Mouse (Mus musculus) forebrain, embryonic 13.5 days (tissue): ENCODE data around the gene Serping1. TPM values are rescaled to one million over a fixed set of nuclear protein-coding genes. Genes with fewer than 3 reads are reported as not detected.
"Not testable (repeated sequence)": the region's sequence is repeated elsewhere in the genome, so short reads cannot be mapped to it uniquely, and the experiment has no call there.

Experiments used
- ATAC-seq: fragments of 200-750 bp; cut with Nextera tagmentation; 2 replicates; pipeline ENCODE4 v1.8.0; 2017
- H3K27ac ChIP-seq: fragments of 300-500 bp; sonication (generic); 2 replicates; pipeline ENCODE4 v1.5.1; 2015; ENCODE audit warnings: inconsistent platforms, mild to moderate bottlenecking, moderate library complexity
- H3K27me3 ChIP-seq: fragments of 300-500 bp; sonication (generic); 2 replicates; pipeline ENCODE4 v1.6.1; 2015; ENCODE audit warnings: mild to moderate bottlenecking, inconsistent platforms
- H3K36me3 ChIP-seq: fragments of 300-500 bp; sonication (generic); 2 replicates; pipeline ENCODE4 v1.6.1; 2015; ENCODE audit warnings: mild to moderate bottlenecking, inconsistent platforms; ENCODE audit not compliant: poor library complexity, severe bottlenecking
- H3K4me1 ChIP-seq: fragments of 300-500 bp; sonication (generic); 2 replicates; pipeline ENCODE4 v1.6.1; 2015; ENCODE audit warnings: inconsistent platforms
- H3K4me2 ChIP-seq: fragments of 300-500 bp; sonication (generic); 2 replicates; pipeline ENCODE4 v1.6.1; 2015; ENCODE audit warnings: inconsistent platforms, mild to moderate bottlenecking, moderate library complexity
- H3K4me3 ChIP-seq: fragments of 300-500 bp; sonication (generic); 2 replicates; pipeline ENCODE4 v1.5.1; 2015; ENCODE audit warnings: mild to moderate bottlenecking, inconsistent platforms
- H3K9ac ChIP-seq: fragments of 300-500 bp; sonication (generic); 2 replicates; pipeline ENCODE4 v1.6.1; 2015; ENCODE audit warnings: mild to moderate bottlenecking, inconsistent platforms
- H3K9me3 ChIP-seq: fragments of 300-500 bp; sonication (generic); replicated peaks from 2 replicates; pipeline ENCODE4 v1.6.1; 2016; ENCODE audit warnings: inconsistent platforms
- WGBS: fragments of 180-500 bp; shearing (Covaris S2); methylation state at CpG from one replicate; pipeline ENCODE4 v1.1.7; 2015; 5-methylcytosine and 5-hydroxymethylcytosine counted together
- polyA plus RNA-seq: library from polyadenylated mRNA; unstranded; fragments of >200 nt; fragmentation: Nextera tagmentation; extraction: Ambion mirVana; gene quantifications from 2 replicates; pipeline ENCODE4 v1.2.1, GENCODE M21; 2015

Gene Serping1
- polyA plus RNA-seq, 1 experiment from 2014 or later = 25.6 TPM

GRCm38 (mm10) chr2:84735346-84735920 lies 39.8 kb downstream of the Serping1 start:
- Histone ChIP-seq H3K27me3 (no peaks in the 10 kb centered on the region), H3K4me3 (peak overlapping the region; percentile 57), H3K9ac (peak overlapping the region; percentile 82), H3K36me3 (no peaks in the 10 kb centered on the region), H3K27ac (peak overlapping the region; percentile 79; the same call in 1 of the 2 replicates), H3K4me1 (peaks cover 66% of the 10 kb centered on the region), H3K9me3 (no peaks in the 10 kb centered on the region), H3K4me2 (peak overlapping the region; percentile 78)
- ATAC-seq = no peak
- 20% methylated on average over 7 of the region's 7 CpGs for WGBS

DNA sequence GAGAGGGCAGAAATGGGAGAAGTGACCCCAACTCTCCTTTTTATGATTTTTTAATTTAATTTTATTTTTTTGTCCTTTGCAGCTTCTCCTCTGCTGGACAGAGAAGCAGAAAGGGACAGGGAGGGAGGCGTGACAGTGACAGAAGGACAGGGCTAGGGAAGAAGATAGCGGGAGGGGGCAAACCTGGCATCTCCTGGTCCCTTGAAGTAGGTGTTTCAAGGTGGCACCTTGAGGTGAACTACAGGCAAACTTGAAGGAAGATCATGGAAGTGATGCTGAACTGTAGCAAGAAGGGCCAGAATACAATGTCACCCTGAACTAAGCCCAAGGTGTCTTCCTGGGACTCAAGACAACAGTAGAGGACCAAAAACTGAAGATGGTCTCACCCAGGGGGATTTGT lies 40.3 kb downstream of the Serping1 start:
- Histone ChIP-seq H3K27ac (peak overlapping the region; percentile 79), H3K36me3 (no peaks in the 10 kb centered on the region), H3K4me1 (peaks cover 61% of the 10 kb centered on the region), H3K4me2 (peak overlapping the region; percentile 78), H3K4me3 (peak overlapping the region; percentile 57), H3K27me3 (no peaks in the 10 kb centered on the region), H3K9ac (peak overlapping the region; percentile 82), H3K9me3 (no peaks in the 10 kb centered on the region)
- no peak for ATAC-seq
- WGBS = 0% methylated on average over 2 of the region's 2 CpGs

DNA sequence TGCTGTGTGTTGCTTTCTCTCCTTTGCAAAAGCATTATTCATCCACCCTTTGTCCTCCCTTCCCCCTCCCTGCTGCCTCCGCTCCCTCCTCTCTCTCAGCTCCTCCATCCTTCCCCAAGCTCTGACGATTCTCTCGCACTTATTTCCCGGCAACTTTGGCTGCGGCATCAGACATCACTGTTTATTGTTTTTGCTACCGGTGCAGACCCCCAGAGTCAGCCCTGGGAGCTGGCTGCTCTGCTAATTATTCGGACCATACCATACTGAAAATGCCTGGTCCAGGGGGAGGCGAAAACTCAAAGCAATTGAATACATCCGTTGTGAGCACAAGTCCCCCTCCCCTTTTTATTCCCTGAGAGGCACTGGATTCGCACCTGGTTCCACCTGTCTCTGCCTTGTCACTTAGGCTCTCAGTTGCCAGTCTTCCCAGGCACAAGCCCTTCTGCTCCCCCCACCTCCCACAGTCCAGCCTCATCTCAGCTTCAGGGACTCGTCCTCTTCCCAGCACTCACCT lies 40.8 kb downstream of the Serping1 start:
- Histone ChIP-seq H3K9me3 (no peaks in the 10 kb centered on the region), H3K4me2 (peak overlapping the region; percentile 78), H3K9ac (peak overlapping the region; percentile 82), H3K27me3 (no peaks in the 10 kb centered on the region), H3K36me3 (no peaks in the 10 kb centered on the region), H3K4me3 (peak overlapping the region; percentile 57), H3K4me1 (peaks cover 56% of the 10 kb centered on the region), H3K27ac (peak overlapping the region; percentile 79)
- ATAC-seq = peak; percentile 60
- WGBS = under 1% methylated on average over 11 of the region's 11 CpGs

DNA sequence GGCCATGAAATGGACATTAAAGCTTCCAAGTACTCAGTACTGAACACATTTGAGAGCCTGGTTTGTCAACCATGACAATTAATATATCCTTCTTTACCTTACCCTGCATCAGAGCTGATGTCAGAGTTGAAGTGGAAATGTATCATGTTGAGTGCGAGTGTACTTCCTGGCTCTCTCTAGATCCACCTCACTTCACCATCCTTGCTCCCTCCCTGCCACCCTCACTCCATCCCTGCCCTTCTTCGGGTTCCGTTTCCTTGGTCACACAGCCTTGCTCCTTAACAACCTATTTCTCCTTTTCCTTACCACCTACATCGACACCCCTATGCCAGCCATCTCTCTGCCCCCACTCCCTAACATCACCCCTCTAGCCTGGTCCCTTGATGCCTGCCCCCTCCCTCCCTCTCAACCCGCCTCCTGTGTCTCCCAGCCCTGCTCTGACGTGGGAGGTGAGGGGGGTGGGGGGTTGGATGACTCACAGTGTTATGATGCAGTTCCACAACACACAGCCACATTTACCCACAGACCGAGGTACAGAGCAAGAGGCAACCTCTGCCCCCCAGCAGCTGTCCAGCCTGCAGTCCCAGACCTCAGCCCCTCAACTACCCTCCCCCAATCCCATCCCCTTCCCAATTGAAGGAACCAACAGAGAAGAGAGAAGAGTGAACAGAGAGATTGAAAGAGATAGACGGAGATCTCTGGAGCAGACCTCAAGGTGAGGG lies 41.5 kb downstream of the Serping1 start, which contains the start of gene Ypel4:
Ypel4 (plus strand) TSS at position 480 of the 722 bp plus-strand sequence.
- ATAC-seq = peak; percentile 75
- Histone ChIP-seq H3K4me1 (peaks cover 52% of the 10 kb centered on the region), H3K27ac (peak within 1 kb of the TSS; percentile 79)

DNA sequence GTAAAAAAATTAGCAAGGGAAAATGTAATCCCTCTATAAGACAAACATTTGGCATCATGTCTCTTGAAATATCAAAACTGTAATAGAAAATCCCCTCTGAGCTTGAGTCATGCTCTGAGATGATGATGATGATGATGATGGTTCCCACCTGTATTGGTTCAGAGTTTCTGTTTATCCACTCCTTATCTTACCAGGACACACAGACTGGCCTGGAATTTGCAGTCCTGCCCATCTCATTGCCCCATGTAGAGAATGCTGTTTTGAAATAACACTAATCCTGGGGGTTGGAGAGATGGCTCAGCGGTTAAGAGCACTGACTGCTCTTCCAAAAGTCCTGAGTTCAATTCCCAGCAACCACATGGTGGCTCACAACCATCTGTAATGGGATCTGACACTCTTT lies 42.9 kb downstream of the Serping1 start:
- Histone ChIP-seq H3K9ac (no peak overlapping the region), H3K27me3 (no peaks in the 10 kb centered on the region), H3K36me3 (no peaks in the 10 kb centered on the region), H3K4me1 (peaks cover 39% of the 10 kb centered on the region), H3K9me3 (no peaks in the 10 kb centered on the region), H3K4me2 (no peak overlapping the region), H3K27ac (no peak overlapping the region), H3K4me3 (no peak overlapping the region)
- ATAC-seq = no peak
- 92% methylated on average over 1 of the region's 1 CpGs for WGBS

More for the DNA sequence above, 41.5 kb downstream of the Serping1 start, which contains the start of gene Ypel4:
- 7% methylated on average over 8 of the region's 8 CpGs for WGBS
- peak within 1 kb of the TSS; percentile 82 for H3K9ac ChIP-seq
- H3K4me2 ChIP-seq = peak within 1 kb of the TSS; percentile 78
- H3K4me3 ChIP-seq = peak within 1 kb of the TSS; percentile 57
- no peaks in the 10 kb centered on the region for H3K27me3 ChIP-seq
- no peaks in the 10 kb centered on the region for H3K36me3 ChIP-seq
- no peaks in the 10 kb centered on the region for H3K9me3 ChIP-seq

- WGBS = 80% methylated on average over 3 of the region's 3 CpGs
- no peaks in the 10 kb centered on the region for H3K36me3 ChIP-seq
- H3K4me3 ChIP-seq = no peak overlapping the region
- no peaks in the 10 kb centered on the region for H3K9me3 ChIP-seq
- no peaks in the 10 kb centered on the region for H3K27me3 ChIP-seq
- H3K4me2 ChIP-seq = no peak overlapping the region
- peaks cover 32% of the 10 kb centered on the region for H3K4me1 ChIP-seq
- ATAC-seq = no peak
- no peak overlapping the region for H3K9ac ChIP-seq
- no peak overlapping the region for H3K27ac ChIP-seq
Observed at GRCm38 (mm10) chr2:84731206-84731605, 44.0 kb downstream of the Serping1 start.

- not testable (repeated sequence) for H3K9ac ChIP-seq, H3K4me3 ChIP-seq, H3K9me3 ChIP-seq, H3K27me3 ChIP-seq, H3K4me2 ChIP-seq, H3K27ac ChIP-seq, ATAC-seq
- H3K36me3 ChIP-seq = peaks cover 25% of the 10 kb centered on the region
- peaks cover 30% of the 10 kb centered on the region for H3K4me1 ChIP-seq
- WGBS = 88% methylated on average over 5 of the region's 5 CpGs
Observed at GRCm38 (mm10) chr2:84728191-84728590, 47.1 kb downstream of the Serping1 start.

DNA sequence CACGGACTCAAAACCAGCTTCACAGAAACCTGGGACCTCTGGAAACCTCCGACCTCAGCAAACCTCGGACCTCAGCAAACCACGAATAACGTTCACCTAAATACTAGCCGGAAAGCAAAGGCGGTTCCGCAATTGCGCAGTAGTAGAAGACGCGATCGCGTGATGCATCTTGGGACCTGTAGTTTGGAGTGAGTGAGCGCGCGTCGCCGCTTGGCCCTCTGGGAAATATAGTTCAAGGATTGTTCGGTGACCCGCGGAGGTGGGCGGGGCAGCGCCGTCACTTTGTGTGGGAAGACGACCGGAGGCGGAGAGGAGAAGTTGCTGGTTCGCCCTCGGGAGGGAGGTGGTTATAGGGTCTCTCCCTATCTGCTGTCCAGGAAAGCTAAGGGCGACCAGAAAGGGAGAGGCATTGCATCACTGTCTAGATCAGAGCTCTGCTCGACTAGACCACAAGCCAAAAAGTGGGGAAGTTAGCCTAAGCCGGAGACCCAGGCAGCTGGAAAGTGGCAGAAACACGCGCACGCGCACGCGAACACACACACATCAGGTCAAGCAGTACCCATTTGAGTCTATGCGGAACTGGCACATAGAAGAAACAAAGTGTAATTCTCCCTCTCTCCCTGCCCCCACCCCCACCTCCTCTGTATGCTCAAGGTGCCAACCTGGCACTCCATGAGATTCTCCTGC lies 47.9 kb downstream of the Serping1 start, which contains the start of gene Clp1:
Clp1 (minus strand) TSS at position 179 of the 687 bp plus-strand sequence.
- peak within 1 kb of the TSS; percentile 65 for H3K9ac ChIP-seq
- H3K27me3 ChIP-seq = no peaks in the 10 kb centered on the region
- no peaks in the 10 kb centered on the region for H3K9me3 ChIP-seq
- peak within 1 kb of the TSS; percentile 84 for H3K4me2 ChIP-seq
- peak; percentile 97 for ATAC-seq
- peak within 1 kb of the TSS; percentile 60 for H3K27ac ChIP-seq
- under 1% methylated on average over 39 of the region's 39 CpGs for WGBS
- H3K4me3 ChIP-seq = peak within 1 kb of the TSS; percentile 56
- H3K4me1 ChIP-seq = peaks cover 29% of the 10 kb centered on the region
- peaks cover 31% of the 10 kb centered on the region for H3K36me3 ChIP-seq

- H3K4me3 ChIP-seq = peak overlapping the region; percentile 56
- WGBS = 4% methylated on average over 9 of the region's 9 CpGs
- H3K27ac ChIP-seq = 0 out of 2 replicates have a peak overlapping the region, but pooled peaks have one; percentile 60
Observed at GRCm38 (mm10) chr2:84726716-84727115, 48.5 kb downstream of the Serping1 start.

DNA sequence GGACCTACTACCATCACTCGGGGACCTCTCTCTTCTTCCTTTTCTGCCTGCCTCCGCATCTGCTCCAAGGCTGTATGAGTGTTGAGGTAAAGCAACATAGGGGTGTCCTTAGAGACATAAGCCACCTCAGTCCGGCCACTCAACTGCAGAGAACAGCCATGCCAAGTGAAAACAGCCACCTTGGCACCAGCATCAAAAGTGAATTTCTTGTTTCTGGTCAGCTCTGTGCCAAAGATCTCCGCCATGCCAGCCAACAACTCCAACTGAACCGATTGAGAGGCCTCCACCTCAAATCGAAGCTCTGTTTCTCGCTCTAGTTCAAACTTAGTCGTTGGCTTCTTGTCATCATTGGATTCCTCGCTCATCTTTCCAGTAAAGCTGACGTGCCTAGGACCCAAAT lies 49.5 kb downstream of the Serping1 start:
- no peak for ATAC-seq
- no peak overlapping the region for H3K9ac ChIP-seq
- peaks cover 42% of the 10 kb centered on the region for H3K36me3 ChIP-seq
- no peak overlapping the region for H3K27ac ChIP-seq
- H3K9me3 ChIP-seq = no peaks in the 10 kb centered on the region
- no peaks in the 10 kb centered on the region for H3K27me3 ChIP-seq
- peaks cover 29% of the 10 kb centered on the region for H3K4me1 ChIP-seq
- peak overlapping the region; percentile 84 for H3K4me2 ChIP-seq
- 92% methylated on average over 10 of the region's 10 CpGs for WGBS
- peak overlapping the region; percentile 56 for H3K4me3 ChIP-seq

More at GRCm38 (mm10) chr2:84726716-84727115, 48.5 kb downstream of the Serping1 start:
- peak overlapping the region; percentile 84 for H3K4me2 ChIP-seq
- H3K9me3 ChIP-seq = no peaks in the 10 kb centered on the region
- ATAC-seq = peak; percentile 4
- H3K9ac ChIP-seq = peak overlapping the region; percentile 65
- H3K4me1 ChIP-seq = peaks cover 29% of the 10 kb centered on the region
- peaks cover 37% of the 10 kb centered on the region for H3K36me3 ChIP-seq
- H3K27me3 ChIP-seq = no peaks in the 10 kb centered on the region

GRCm38 (mm10) chr2:84723856-84724255 lies 51.4 kb downstream of the Serping1 start:
- Histone ChIP-seq H3K27me3 (no peaks in the 10 kb centered on the region), H3K36me3 (peaks cover 42% of the 10 kb centered on the region), H3K4me3 (no peak overlapping the region), H3K4me1 (peaks cover 29% of the 10 kb centered on the region), H3K9ac (no peak overlapping the region), H3K27ac (no peak overlapping the region), H3K4me2 (no peak overlapping the region), H3K9me3 (no peaks in the 10 kb centered on the region)
- 96% methylated on average over 14 of the region's 14 CpGs for WGBS
- ATAC-seq = no peak

DNA sequence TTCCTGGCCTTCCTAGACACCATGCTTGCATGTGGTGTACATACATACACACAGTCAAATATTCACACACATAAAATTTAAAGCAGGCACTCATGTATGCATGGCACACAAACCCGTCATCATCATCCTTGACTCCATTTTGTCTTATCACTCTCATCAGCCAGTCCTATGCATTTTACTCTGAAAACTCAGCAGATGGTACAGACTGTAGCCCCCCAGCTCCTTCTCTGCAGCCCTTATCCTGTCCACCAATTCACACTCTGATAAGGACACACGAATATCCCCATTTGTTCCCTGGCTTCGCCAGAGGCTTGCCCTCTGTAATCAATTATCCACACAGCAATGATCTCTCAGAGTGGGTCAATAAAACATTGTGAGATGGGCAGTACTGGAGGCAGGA lies 54.1 kb downstream of the Serping1 start:
- H3K4me3 ChIP-seq = no peak overlapping the region
- no peak overlapping the region for H3K4me2 ChIP-seq
- WGBS = 92% methylated on average over 3 of the region's 3 CpGs
- ATAC-seq = no peak
- H3K4me1 ChIP-seq = peaks cover 27% of the 10 kb centered on the region
- H3K27ac ChIP-seq = no peak overlapping the region
- no peaks in the 10 kb centered on the region for H3K27me3 ChIP-seq
- peaks cover 42% of the 10 kb centered on the region for H3K36me3 ChIP-seq
- H3K9ac ChIP-seq = no peak overlapping the region
- no peaks in the 10 kb centered on the region for H3K9me3 ChIP-seq
